19 mouse cellular contexts compared by ENCODE assay signal in genomic region chr7:45749401-45749800, GRCm38 (mm10). TPM values are rescaled to one million over a fixed set of nuclear protein-coding genes. Genes with fewer than 3 reads are reported as not detected.
A peak's percentile ranks its signal among the peaks of the same experiment; 100 is the strongest.
DNase-seq lines count a peak whose midpoint lies in the region; ATAC-seq and TF ChIP-seq lines count a peak whose summit lies in the region.
"Had no signal": no experiment of that assay in that cellular context is flagged by ENCODE, and none has a peak within 500 bp of the region (broad histone marks: within the 10 kb centered on the region; RNA-seq: fewer than 3 reads in every experiment).

No protein-coding gene starts in this region.

- H3K27me3 ChIP-seq in kidney, postnatal 0 days (ENCODE audit: insufficient read depth, low read length): no peaks in the 10 kb centered on the region
- no peaks in the 10 kb centered on the region for H3K27me3 ChIP-seq in hindbrain, postnatal 0 days (ENCODE audit: insufficient read depth, low read length)
- H3K27me3 ChIP-seq: forebrain, embryonic 15.5 days had no signal

- H3K27ac ChIP-seq in kidney, postnatal 0 days: 0 out of 2 replicates have a peak overlapping the region, but pooled peaks have one; percentile 13
- H3K27ac ChIP-seq in hindbrain, postnatal 0 days: no peak overlapping the region
- H3K27ac ChIP-seq: forebrain, embryonic 15.5 days; liver, embryonic 14.5 days; macrophage had no signal

- H3K4me3 ChIP-seq in kidney, postnatal 0 days (replicated peaks; ENCODE audit: low read depth, low read length): no peak overlapping the region
- no peak overlapping the region for H3K4me3 ChIP-seq in hindbrain, postnatal 0 days (ENCODE audit: low read length)
- H3K4me3 ChIP-seq: forebrain, embryonic 15.5 days had no signal

- no peak for TF ChIP-seq CTCF in kidney, postnatal 0 days (IDR thresholded peaks at IDR 0.05; ENCODE audit: low read depth)
- TF ChIP-seq CTCF in hindbrain, postnatal 0 days (IDR thresholded peaks at IDR 0.05; ENCODE audit: low read depth): no peak

- no peak overlapping the region for H3K9ac ChIP-seq in kidney, postnatal 0 days (ENCODE audit: low read depth, low read length)
- no peak overlapping the region for H3K9ac ChIP-seq in hindbrain, postnatal 0 days (replicated peaks; ENCODE audit: low read length)
- H3K9ac ChIP-seq: forebrain, embryonic 15.5 days; liver, embryonic 14.5 days had no signal

- H3K36me3 ChIP-seq in kidney, postnatal 0 days (ENCODE audit: insufficient read depth, low read length): no peaks in the 10 kb centered on the region
- no peaks in the 10 kb centered on the region for H3K36me3 ChIP-seq in hindbrain, postnatal 0 days (ENCODE audit: insufficient read depth, low read length)
- H3K36me3 ChIP-seq: forebrain, embryonic 15.5 days had no signal

- intact Hi-C loops in gastrocnemius, postnatal 14 days (cut with DNase I; ENCODE audit: low total_unique reads): no loop called here

- DNase-seq in adrenal gland, postnatal 25 days: peak; percentile 28
- DNase-seq in adrenal gland, adult 8-10 months: no peak
- DNase-seq in kidney, postnatal 0 days (ENCODE audit: low spot score): no peak
- DNase-seq in kidney, adult 18-20 months: no peak
- DNase-seq in 3T3-L1 (ENCODE audit: low read depth, low spot score): peak; percentile 23
- DNase-seq in hindbrain, postnatal 0 days (ENCODE audit: low spot score): no peak
- no peak for DNase-seq in gastrocnemius, postnatal 14 days
- DNase-seq: cerebellum, postnatal 25 days; gastrocnemius, postnatal 36 days had no signal

- no peaks in the 10 kb centered on the region for H3K9me3 ChIP-seq in kidney, postnatal 0 days (replicated peaks; ENCODE audit: low read length)
- no peaks in the 10 kb centered on the region for H3K9me3 ChIP-seq in hindbrain, postnatal 0 days (ENCODE audit: low read length)
- H3K9me3 ChIP-seq: forebrain, embryonic 15.5 days had no signal

- 29% methylated on average over 8 of the region's 10 CpGs for WGBS in kidney, postnatal 0 days
- WGBS in hindbrain, postnatal 0 days: 39% methylated on average over 9 of the region's 10 CpGs

- H3K4me1 ChIP-seq in kidney, postnatal 0 days (replicated peaks; ENCODE audit: insufficient read depth, low read length): no peaks in the 10 kb centered on the region
- H3K4me1 ChIP-seq in hindbrain, postnatal 0 days (ENCODE audit: insufficient read depth, low read length): no peaks in the 10 kb centered on the region

- ATAC-seq in kidney, postnatal 0 days (replicated peaks; ENCODE audit: low FRiP score, low read depth): no peak
- 0 out of 2 replicates have a peak, but pooled peaks have one; percentile 44 for ATAC-seq in hindbrain, postnatal 0 days
- no peak for ATAC-seq in megakaryocyte-erythroid progenitor cell, adult 5-6 weeks (replicated peaks; ENCODE audit: low FRiP score, low TSS enrichment, poor library complexity, severe bottlenecking)
- ATAC-seq: forebrain, embryonic 15.5 days had no signal

- H3K4me2 ChIP-seq in kidney, postnatal 0 days (ENCODE audit: low read length): no peak overlapping the region
- H3K4me2 ChIP-seq in hindbrain, postnatal 0 days (ENCODE audit: low read depth, low read length): no peak overlapping the region
- H3K4me2 ChIP-seq: forebrain, embryonic 15.5 days had no signal

RNA-seq across cellular contexts. Expression of gene Spaca4, which starts 23.8 kb away (rescaled TPM):
- not detected in 2 replicates for total RNA-seq in adrenal gland, postnatal 25 days (2021)
- total RNA-seq in adrenal gland, adult 8-10 months (2022): not detected
- polyA plus RNA-seq in kidney, postnatal 0 days (2015; fragmentation: Nextera tagmentation; extraction: Ambion mirVana): not detected in 2 replicates
- total RNA-seq in hindbrain, postnatal 0 days (2014; rRNA removed): not detected in 2 replicates
- polyA plus RNA-seq in hindbrain, postnatal 0 days (2015; fragmentation: Nextera tagmentation; extraction: Ambion mirVana): not detected in 2 replicates
- total RNA-seq in gastrocnemius, postnatal 14 days (2021): not detected
- not detected in 2 replicates for total RNA-seq in megakaryocyte-erythroid progenitor cell, adult 5-6 weeks (2014; fragmentation: Nextera tagmentation)
- not detected in 2 replicates for total RNA-seq in megakaryocyte-erythroid progenitor cell, adult 5-6 weeks (2017)
- total RNA-seq: gastrocnemius, postnatal 36 days; layer of hippocampus, adult 8-10 months; left cerebral cortex, postnatal 14 days; MEL had no signal
- polyA plus RNA-seq: embryonic facial prominence, embryonic 14.5 days; forebrain, embryonic 15.5 days; heart, embryonic 14.5 days; liver, embryonic 14.5 days; macrophage; neural tube, embryonic 14.5 days had no signal

RNA-seq across cellular contexts. Expression of gene Fam83e, which starts 28.4 kb away (rescaled TPM):
- 0.30 and 0.76 TPM in 2 replicates for total RNA-seq in adrenal gland, postnatal 25 days (2021)
- total RNA-seq in adrenal gland, adult 8-10 months (2022): 1 to 10 TPM in 1 of 4 experiments, under 1 TPM in 3; 0.29 to 2.1 (median 0.66) TPM
- 0.23 and 0.28 TPM in 2 replicates for polyA plus RNA-seq in kidney, postnatal 0 days (2015; fragmentation: Nextera tagmentation; extraction: Ambion mirVana)
- 0.11 and 0.16 TPM in 2 replicates for total RNA-seq in hindbrain, postnatal 0 days (2014; rRNA removed)
- 0.09 and 0.25 TPM in 2 replicates for polyA plus RNA-seq in hindbrain, postnatal 0 days (2015; fragmentation: Nextera tagmentation; extraction: Ambion mirVana)
- under 1 TPM; 0.16 TPM for total RNA-seq in gastrocnemius, postnatal 14 days (2021)
- 1.1 and 2.1 TPM in 2 replicates for total RNA-seq in megakaryocyte-erythroid progenitor cell, adult 5-6 weeks (2014; fragmentation: Nextera tagmentation)
- 0.61 and 2.9 TPM in 2 replicates for total RNA-seq in megakaryocyte-erythroid progenitor cell, adult 5-6 weeks (2017)
- polyA plus RNA-seq: macrophage had no signal

RNA-seq across cellular contexts. Expression of gene Sphk2, which starts 31.6 kb away (rescaled TPM):
- 38.2 and 42.0 TPM in 2 replicates for total RNA-seq in adrenal gland, postnatal 25 days (2021)
- 10 to 100 TPM; 36.9 to 40.2 (median 39.3) TPM for total RNA-seq in adrenal gland, adult 8-10 months (2022)
- polyA plus RNA-seq in kidney, postnatal 0 days (2015; fragmentation: Nextera tagmentation; extraction: Ambion mirVana): 20.8 and 22.3 TPM in 2 replicates
- total RNA-seq in hindbrain, postnatal 0 days (2014; rRNA removed): 27.4 and 31.6 TPM in 2 replicates
- 17.8 and 18.5 TPM in 2 replicates for polyA plus RNA-seq in hindbrain, postnatal 0 days (2015; fragmentation: Nextera tagmentation; extraction: Ambion mirVana)
- total RNA-seq in gastrocnemius, postnatal 14 days (2021): 10 to 100 TPM; 12.0 to 13.2 TPM
- total RNA-seq in megakaryocyte-erythroid progenitor cell, adult 5-6 weeks (2014; fragmentation: Nextera tagmentation): 16.3 and 19.8 TPM in 2 replicates
- 7.5 and 7.8 TPM in 2 replicates for total RNA-seq in megakaryocyte-erythroid progenitor cell, adult 5-6 weeks (2017)

RNA-seq across cellular contexts. Expression of gene Lmtk3, which starts 34.1 kb away (rescaled TPM):
- total RNA-seq in adrenal gland, postnatal 25 days (2021): 10.0 and 14.8 TPM in 2 replicates
- 10 to 100 TPM in 3 of 4 experiments, 1 to 10 TPM in 1; 8.9 to 24.9 (median 15.5) TPM for total RNA-seq in adrenal gland, adult 8-10 months (2022)
- polyA plus RNA-seq in kidney, postnatal 0 days (2015; fragmentation: Nextera tagmentation; extraction: Ambion mirVana): 0.59 and 0.91 TPM in 2 replicates
- 125 and 133 TPM in 2 replicates for total RNA-seq in hindbrain, postnatal 0 days (2014; rRNA removed)
- polyA plus RNA-seq in hindbrain, postnatal 0 days (2015; fragmentation: Nextera tagmentation; extraction: Ambion mirVana): 13.6 and 13.9 TPM in 2 replicates
- total RNA-seq in gastrocnemius, postnatal 14 days (2021): under 1 TPM; 0.11 to 0.39 TPM
- not detected in 2 replicates for total RNA-seq in megakaryocyte-erythroid progenitor cell, adult 5-6 weeks (2014; fragmentation: Nextera tagmentation)
- not detected in 2 replicates for total RNA-seq in megakaryocyte-erythroid progenitor cell, adult 5-6 weeks (2017)
- total RNA-seq: gastrocnemius, postnatal 36 days had no signal

RNA-seq across cellular contexts. Expression of gene Rpl18, which starts 34.1 kb away (rescaled TPM):
- 964 and 1,249 TPM in 2 replicates for total RNA-seq in adrenal gland, postnatal 25 days (2021)
- 1,000 to 10,000 TPM; 1,011 to 1,224 (median 1,104) TPM for total RNA-seq in adrenal gland, adult 8-10 months (2022)
- polyA plus RNA-seq in kidney, postnatal 0 days (2015; fragmentation: Nextera tagmentation; extraction: Ambion mirVana): 1,049 and 1,142 TPM in 2 replicates
- 999 and 1,175 TPM in 2 replicates for total RNA-seq in hindbrain, postnatal 0 days (2014; rRNA removed)
- 519 and 535 TPM in 2 replicates for polyA plus RNA-seq in hindbrain, postnatal 0 days (2015; fragmentation: Nextera tagmentation; extraction: Ambion mirVana)
- total RNA-seq in gastrocnemius, postnatal 14 days (2021): 100 to 1,000 TPM; 607 to 662 TPM
- 2,679 and 3,223 TPM in 2 replicates for total RNA-seq in megakaryocyte-erythroid progenitor cell, adult 5-6 weeks (2014; fragmentation: Nextera tagmentation)
- total RNA-seq in megakaryocyte-erythroid progenitor cell, adult 5-6 weeks (2017): 1,594 and 2,062 TPM in 2 replicates

Comparison
In these comparisons a context has a peak if more than half of its experiments do, and no peak if none do; other contexts are left out.
1. DNase-seq: peak in adrenal gland, postnatal 25 days (single experiment) and 3T3-L1 (single experiment); none in adrenal gland, adult 8-10 months (single experiment), kidney, postnatal 0 days (single experiment), kidney, adult 18-20 months (single experiment), hindbrain, postnatal 0 days (single experiment) and gastrocnemius, postnatal 14 days (single experiment).